Mouse (Mus musculus) ES-E14 (cell line): ENCODE measurements at regions not wholly inside any gene's neighbourhood (a gene's known extent, or its start where the extent isn't known, plus 50 kb on each side); places are given as distances from the start of the nearest gene placed in this dataset.

Source experiments
- DNase-seq: peaks from one replicate; pipeline ENCODE4 v3.0.0-alpha.2; 2013; ENCODE audit warnings: low read depth, low spot score
- H3K27ac ChIP-seq: 2 replicates; pipeline ENCODE4 v1.5.1; 2012; ENCODE audit warnings: low read depth, mild to moderate bottlenecking, low read length, moderate library complexity, mixed read lengths; ENCODE audit not compliant: poor library complexity, insufficient read depth, severe bottlenecking
- H3K36me3 ChIP-seq: 2 replicates; pipeline ENCODE4 v1.6.1; 2012; ENCODE audit warnings: mild to moderate bottlenecking, low read length, moderate library complexity, mixed read lengths; ENCODE audit not compliant: control insufficient read depth, poor library complexity, insufficient read depth, severe bottlenecking
- H3K4me1 ChIP-seq, 2 experiments: fragments of 150-350 bp in 1 of 2; sonication (generic) in 1 of 2; 2 replicates each; pipeline ENCODE4 v1.6.1; 2012; ENCODE audit warnings: low read length in 2 of 2, mild to moderate bottlenecking in 1 of 2, mixed read lengths in 1 of 2; ENCODE audit not compliant: control insufficient read depth in 2 of 2, insufficient read depth in 2 of 2, poor library complexity in 1 of 2
- H3K4me3 ChIP-seq, 2 experiments: fragments of 150-350 bp in 1 of 2; sonication (generic) in 1 of 2; 2 replicates each; pipeline ENCODE4 v1.5.1; 2012; ENCODE audit warnings: low read length in 2 of 2, low read depth in 1 of 2, mild to moderate bottlenecking in 1 of 2, mixed read lengths in 1 of 2; ENCODE audit not compliant: insufficient read depth in 1 of 2, poor library complexity in 1 of 2, severe bottlenecking in 1 of 2
- H3K9ac ChIP-seq: 2 replicates; pipeline ENCODE4 v1.6.1; 2012; ENCODE audit warnings: low read depth, mild to moderate bottlenecking, low read length, mixed read lengths; ENCODE audit not compliant: poor library complexity, insufficient read depth, severe bottlenecking
- H3K9me3 ChIP-seq: fragments of 150-350 bp; sonication (generic); 2 replicates; pipeline ENCODE4 v1.6.1; 2012; ENCODE audit warnings: low read depth, mild to moderate bottlenecking, low read length; ENCODE audit not compliant: control insufficient read depth, insufficient read depth
- CHD2 ChIP-seq: IDR thresholded peaks from 2 replicates; pipeline ENCODE4 v1.6.1; 2014; ENCODE audit warnings: mild to moderate bottlenecking, low read depth, low read length, inconsistent platforms
- HCFC1 ChIP-seq: IDR thresholded peaks from 2 replicates; pipeline ENCODE4 v1.6.1; 2012; ENCODE audit warnings: low read length, inconsistent platforms, borderline replicate concordance; ENCODE audit not compliant: insufficient read depth
- MAFK ChIP-seq: IDR thresholded peaks from 2 replicates; pipeline ENCODE4 v1.6.1; 2014; ENCODE audit warnings: mild to moderate bottlenecking, low read depth, low read length, inconsistent platforms; ENCODE audit not compliant: insufficient read depth
- ZC3H11A ChIP-seq: IDR thresholded peaks from 2 replicates; pipeline ENCODE4 v1.6.1; 2012; ENCODE audit warnings: low read depth, mild to moderate bottlenecking, inconsistent platforms, low read length, borderline replicate concordance
- ZNF384 ChIP-seq: IDR thresholded peaks from 2 replicates; pipeline ENCODE4 v1.6.1; 2012; ENCODE audit warnings: low read depth, low read length, inconsistent platforms
- in situ Hi-C, 2 experiments: fragments of 600-800 bp; cut with MboI; formaldehyde crosslinking; loops; one replicate each; pipeline ENCODE4 v1.15.1; 2025; ENCODE audit warnings: low sequenced_read_pairs in 2 of 2, inconsistent platforms in 1 of 2; ENCODE audit not compliant: unreplicated experiment in 2 of 2

DNA sequence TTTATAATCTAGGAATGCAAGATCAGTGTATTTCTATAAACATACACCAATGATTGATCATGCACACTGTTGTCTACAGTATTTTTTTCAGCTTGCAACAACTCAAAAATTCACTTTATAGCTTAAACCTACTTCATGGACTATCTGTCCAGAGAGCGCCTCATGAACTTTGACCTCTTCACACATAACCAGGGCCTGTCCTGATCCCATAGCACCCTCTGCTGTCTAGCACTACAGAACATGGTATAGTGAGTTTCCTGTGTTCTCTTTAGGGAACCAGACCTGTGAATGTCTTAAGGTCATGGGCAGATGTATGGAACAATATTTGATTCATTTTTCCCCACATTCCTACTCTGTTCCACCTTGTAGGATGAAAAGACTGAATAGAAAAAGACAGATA lies 117.1 kb downstream of the Lurap1l start:
- H3K9me3 ChIP-seq = 0 out of 2 replicates have a peak, but pooled peaks cover 2% of the 10 kb centered on the region
- in situ Hi-C loops = no loop called here
- no peak overlapping the region for H3K4me3 ChIP-seq
- no peak overlapping the region for H3K9ac ChIP-seq
- TF ChIP-seq ZC3H11A (no peak), ZNF384 (no peak), HCFC1 (no peak), CHD2 (no peak), MAFK (no peak)
- H3K27ac ChIP-seq = no peak overlapping the region
- no peaks in the 10 kb centered on the region for H3K4me1 ChIP-seq
- H3K36me3 ChIP-seq = no peaks in the 10 kb centered on the region
- DNase-seq = no peak

DNA sequence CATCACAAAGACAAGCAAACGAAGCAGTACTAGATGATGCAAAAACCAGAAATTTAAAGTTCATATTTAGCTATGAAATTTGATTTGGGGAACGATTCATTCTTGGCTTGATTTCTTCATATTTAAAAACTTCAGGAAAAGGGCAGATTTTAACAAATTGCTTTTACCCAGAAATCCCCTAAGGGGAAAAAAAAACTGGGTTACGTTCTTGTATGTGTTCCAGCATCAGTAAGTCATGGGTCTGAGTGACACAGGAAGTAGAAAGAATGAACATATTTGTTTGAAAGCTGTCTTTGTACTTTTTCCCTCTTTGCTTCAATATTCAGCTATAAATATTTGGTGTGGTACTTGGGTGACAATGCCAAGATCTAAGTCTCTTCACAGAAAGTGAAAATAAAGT lies 120.2 kb downstream of the Lurap1l start:
- H3K9me3 ChIP-seq = no peaks in the 10 kb centered on the region
- no peak overlapping the region for H3K9ac ChIP-seq
- no peaks in the 10 kb centered on the region for H3K36me3 ChIP-seq
- TF ChIP-seq CHD2 (no peak), ZNF384 (no peak), MAFK (no peak)
- DNase-seq = no peak
- in situ Hi-C loops = no loop called here
- H3K27ac ChIP-seq = no peak overlapping the region
- H3K4me1 ChIP-seq = no peaks in the 10 kb centered on the region
- no peak overlapping the region for H3K4me3 ChIP-seq

DNA sequence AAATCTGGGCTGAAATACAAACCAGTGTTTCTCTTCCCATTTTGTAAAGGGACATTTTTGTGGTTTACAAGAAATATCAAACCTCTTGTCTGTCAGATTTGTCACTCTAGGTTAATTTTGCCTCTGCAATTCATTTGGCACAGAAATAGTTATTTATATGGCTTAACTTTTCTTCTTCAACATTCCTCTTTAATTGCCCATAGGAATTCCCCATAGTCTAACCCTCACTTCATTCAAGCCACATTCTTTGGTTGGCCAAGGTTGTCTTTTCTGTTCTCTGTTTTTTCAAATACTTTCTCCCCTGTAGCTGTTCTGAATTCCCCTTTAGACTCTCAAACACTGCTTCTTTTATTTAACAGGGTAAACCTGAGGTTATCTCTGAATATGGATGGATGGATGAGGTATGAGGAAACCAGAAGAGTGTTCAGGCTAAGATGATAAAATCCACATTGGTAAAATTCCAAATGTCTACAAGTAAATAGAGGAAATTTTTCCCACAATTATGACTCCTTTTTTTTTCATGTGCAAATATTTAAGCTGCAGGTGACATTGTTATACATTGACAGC lies 127.0 kb downstream of the Lurap1l start:
- Histone ChIP-seq H3K4me1 (no peaks in the 10 kb centered on the region), H3K9ac (no peak overlapping the region), H3K27ac (no peak overlapping the region), H3K4me3 (no peak overlapping the region), H3K36me3 (no peaks in the 10 kb centered on the region), H3K9me3 (no peaks in the 10 kb centered on the region)
- DNase-seq = no peak
- no peak for TF ChIP-seq CHD2
- TF ChIP-seq HCFC1 = no peak
- TF ChIP-seq ZC3H11A = no peak
- in situ Hi-C loops = no loop called here

DNA sequence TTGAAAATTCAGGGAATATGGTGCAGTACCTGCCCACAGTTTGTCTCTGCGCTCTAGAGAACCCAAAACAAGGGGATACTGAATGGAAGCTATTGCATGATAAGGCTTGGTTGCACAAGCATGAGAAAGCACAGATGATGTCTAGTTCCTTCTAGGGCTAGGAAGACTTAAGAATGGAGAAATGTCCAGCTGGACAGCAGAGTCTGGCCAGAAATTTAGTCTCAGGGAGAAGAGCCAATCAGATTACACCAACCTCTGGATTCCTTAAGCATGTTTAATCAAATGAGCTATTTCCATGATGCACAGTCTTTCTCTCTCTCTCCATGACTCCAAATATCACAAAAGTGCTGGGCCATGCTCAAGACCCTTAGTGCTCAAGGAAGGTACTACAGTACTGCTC lies 147.8 kb downstream of the Lurap1l start:
- in situ Hi-C loops = no loop called here
- no peak overlapping the region for H3K4me3 ChIP-seq
- no peak for TF ChIP-seq ZNF384
- no peak for TF ChIP-seq HCFC1
- no peak for TF ChIP-seq MAFK

DNA sequence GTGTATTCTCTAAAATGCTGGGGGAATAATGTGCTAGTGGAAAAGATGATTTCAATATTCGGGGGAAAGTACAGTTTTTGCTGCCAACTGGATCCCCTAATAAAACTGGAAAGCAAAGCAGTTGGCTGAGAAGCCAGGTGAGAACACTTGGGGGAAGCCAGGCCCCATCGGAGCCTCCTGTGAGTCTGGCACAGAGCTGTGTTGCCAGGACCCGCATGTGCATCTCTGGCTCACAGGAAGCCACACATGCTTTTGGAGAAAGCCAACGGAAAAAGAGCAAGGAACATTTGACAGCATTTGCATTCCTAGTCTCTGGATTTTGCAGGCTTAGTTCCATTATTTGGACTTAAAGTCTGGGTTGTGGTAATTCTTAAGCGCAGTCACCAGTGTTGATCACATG lies 148.4 kb downstream of the Lurap1l start:
- H3K4me3 ChIP-seq = no peak overlapping the region
- H3K36me3 ChIP-seq = no peaks in the 10 kb centered on the region
- no peak for DNase-seq
- H3K27ac ChIP-seq = no peak overlapping the region
- TF ChIP-seq HCFC1 (no peak), MAFK (no peak), ZC3H11A (no peak), ZNF384 (no peak), CHD2 (no peak)
- H3K4me1 ChIP-seq = no peaks in the 10 kb centered on the region
- in situ Hi-C loops = no loop called here
- no peak overlapping the region for H3K9ac ChIP-seq
- no peaks in the 10 kb centered on the region for H3K9me3 ChIP-seq

More for the DNA sequence above, 147.8 kb downstream of the Lurap1l start:
- Histone ChIP-seq H3K27ac (no peak overlapping the region), H3K36me3 (no peaks in the 10 kb centered on the region), H3K9me3 (no peaks in the 10 kb centered on the region), H3K9ac (no peak overlapping the region), H3K4me1 (no peaks in the 10 kb centered on the region)
- no peak for DNase-seq
